Mouse (Mus musculus) gastrocnemius, adult 8-10 months (tissue): ENCODE data around the gene Slc26a3. TPM values are rescaled to one million over a fixed set of nuclear protein-coding genes. Genes with fewer than 3 reads are reported as not detected.

Experiments used
- DNase-seq, 2 experiments: peaks; one replicate each; pipeline ENCODE4 v3.0.0; 2022; ENCODE audit warnings: low spot score in 2 of 2
- total RNA-seq, 4 experiments: library from RNA; stranded (reverse); gene quantifications; 2 replicates each; pipeline ENCODE4 v1.2.4; 2022

Slc26a3 gene
- total RNA-seq, 4 experiments from 2014 or later: not detected

DNA sequence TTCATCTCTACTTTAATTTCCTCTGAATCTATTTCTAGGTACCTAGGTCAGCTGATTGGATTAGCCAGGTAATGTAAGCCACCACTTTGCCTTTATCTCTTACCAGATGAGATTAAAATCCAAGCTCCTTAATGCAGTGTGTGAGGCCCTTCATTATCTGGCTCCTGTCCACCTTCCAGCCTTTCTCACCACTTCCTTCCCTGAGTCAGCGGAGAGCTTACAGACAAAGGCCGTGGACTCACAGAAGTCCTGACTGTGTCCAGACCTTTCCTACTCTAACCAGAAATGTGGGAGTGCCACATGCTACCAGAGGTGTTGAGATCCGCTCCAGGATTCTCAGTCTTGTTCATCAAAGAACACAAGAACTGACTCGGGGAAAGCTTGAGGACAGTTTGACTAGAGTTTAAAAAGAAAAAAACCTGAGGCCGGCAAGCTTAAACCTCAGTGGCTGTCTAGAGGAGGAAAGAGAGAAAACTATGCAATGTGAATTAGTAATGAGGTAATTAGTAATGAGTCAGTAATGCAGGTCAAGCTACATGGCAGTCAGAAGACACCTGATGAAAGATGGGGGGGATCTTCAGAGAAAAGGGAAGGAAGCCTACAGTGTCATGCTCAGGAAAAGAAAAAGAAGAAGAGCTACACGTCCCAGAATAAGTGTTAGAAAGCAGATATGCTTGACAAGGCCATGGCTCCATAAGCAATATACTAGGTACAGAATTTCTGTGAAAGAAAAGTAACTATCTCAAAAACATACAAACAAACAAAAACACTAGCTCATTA is 123.2 kb downstream of the Slc26a3 start:
- DNase-seq: no peak

DNA sequence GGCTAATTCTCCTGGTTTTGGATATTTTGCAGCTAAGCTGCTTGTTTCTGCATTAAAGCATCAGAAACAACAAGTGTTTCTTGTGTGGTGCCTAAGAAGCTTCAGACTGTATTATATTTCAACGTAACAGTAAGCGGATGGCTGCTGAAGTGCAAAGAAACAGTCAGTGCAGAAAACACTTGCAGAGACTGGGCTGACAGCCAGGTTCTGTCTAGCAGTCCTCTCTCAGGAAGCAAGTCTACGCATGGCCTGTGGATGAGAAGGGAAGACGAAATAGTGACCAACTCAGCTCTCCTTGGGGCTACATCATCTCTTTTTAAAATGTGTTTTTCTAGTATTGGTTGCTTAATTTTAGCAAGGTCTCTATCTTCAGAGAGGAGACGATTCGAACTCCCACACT is 129.4 kb downstream of the Slc26a3 start:
- no peak for DNase-seq

DNA sequence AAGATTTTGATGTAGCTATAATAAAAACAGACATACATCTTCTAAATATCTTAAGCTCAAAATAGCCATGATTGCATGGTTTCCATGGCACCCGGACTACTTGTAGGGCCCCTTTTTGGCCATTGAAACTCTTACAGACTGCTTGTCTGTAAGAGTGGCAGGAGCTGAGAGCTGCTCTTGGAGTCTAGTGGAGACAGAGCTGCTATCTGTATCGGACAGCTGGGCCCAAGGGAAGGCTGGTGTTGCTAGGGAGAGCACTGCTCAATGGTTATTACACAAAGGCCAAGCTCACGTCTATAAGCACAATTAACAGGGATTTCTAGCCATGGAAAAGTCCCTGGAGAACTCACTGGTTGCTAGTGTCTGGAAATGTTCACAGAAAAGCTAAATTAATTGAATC is 130.7 kb downstream of the Slc26a3 start:
- no peak for DNase-seq

Other genes with a start within 250 kb of the Slc26a3 start
- gene Gm6993, start 150.1 kb upstream of the Slc26a3 start, total RNA-seq: not detected
- gene Lamb1, start 125.6 kb upstream of the Slc26a3 start, total RNA-seq: 10 to 100 TPM in 1 of 4 experiments, 1 to 10 TPM in 3; 6.6 to 10.9 (median 9.1) TPM
- gene Dld, start 39.4 kb upstream of the Slc26a3 start, total RNA-seq: 100 to 1,000 TPM; 162 to 186 (median 180) TPM
- gene Cbll1, start 108.7 kb downstream of the Slc26a3 start, total RNA-seq: 10 to 100 TPM in 3 of 4 experiments, 1 to 10 TPM in 1; 9.7 to 14.7 (median 12.0) TPM
- gene Slc26a4, start 169.1 kb downstream of the Slc26a3 start, total RNA-seq: not detected
- gene Bcap29, start 243.8 kb downstream of the Slc26a3 start, total RNA-seq: 10 to 100 TPM; 25.1 to 30.6 (median 27.9) TPM